Comparison of ENCODE assay signal across 1 mouse cellular context in the genomic region with DNA sequence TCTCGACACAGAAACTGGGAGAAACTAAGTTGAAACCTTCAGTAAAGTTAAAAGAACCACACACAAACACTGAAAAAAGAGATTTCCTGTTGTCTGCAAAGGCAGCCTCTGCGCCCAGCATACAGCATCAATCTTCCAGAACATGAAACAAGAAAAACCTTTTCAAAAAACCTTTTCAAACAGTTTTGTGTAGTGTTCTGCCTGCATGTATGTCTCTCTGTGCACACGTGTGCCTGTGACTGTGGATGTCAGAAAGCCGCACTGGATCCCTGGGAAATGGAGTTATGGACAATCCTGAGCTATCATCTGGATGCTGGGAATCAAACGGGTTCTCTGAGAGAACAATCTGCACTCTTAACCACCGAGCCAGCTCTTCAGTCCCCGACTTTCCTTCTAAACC.
TF ChIP-seq lines count a peak whose summit lies in the region.

No protein-coding gene starts in this region.

TF ChIP-seq in MEL, 35 proteins besides CTCF, POLR2A, EP300 and RAD21 (continued from another document):
- TF ChIP-seq MAFK (IDR thresholded peaks at IDR 0.05; ENCODE audit: borderline replicate concordance, low read depth, low read length): no peak
